Mouse (Mus musculus): ENCODE results near the gene Ankrd23. TPM values are rescaled to one million over a fixed set of nuclear protein-coding genes. Genes with fewer than 3 reads are reported as not detected.
A peak's percentile ranks its signal among the peaks of the same experiment; 100 is the strongest.

Gene Ankrd23
- polyA plus RNA-seq, 1 experiment from 2014 or later = 2.0 TPM

GRCm38 (mm10) chr1:36519626-36520025, 17.1 kb downstream of the Ankrd23 start:
- no peak overlapping the region for H3K9ac ChIP-seq (replicated peaks)
- peaks cover 37% of the 10 kb centered on the region for H3K36me3 ChIP-seq (replicated peaks; ENCODE audit: insufficient read depth, low read length)
- H3K4me1 ChIP-seq (ENCODE audit: insufficient read depth) = peaks cover 5% of the 10 kb centered on the region; the same call in 1 of the 2 replicates
- H3K27ac ChIP-seq (ENCODE audit: low read depth) = no peak overlapping the region
- H3K9me3 ChIP-seq (ENCODE audit: low read length) = no peaks in the 10 kb centered on the region
- no peak overlapping the region for H3K4me2 ChIP-seq (ENCODE audit: low read depth, low read length)
- H3K4me3 ChIP-seq (ENCODE audit: low read depth, low read length) = no peak overlapping the region
- TF ChIP-seq CTCF (IDR thresholded peaks at IDR 0.05; ENCODE audit: low read depth) (no peak), EP300 (IDR thresholded peaks at IDR 0.05; ENCODE audit: low read depth) (no peak)
- 75% methylated on average over 11 of the region's 11 CpGs for WGBS (ENCODE audit: insufficient replicate concordance)
- ATAC-seq (no peak), DNase-seq (no peak)
- H3K27me3 ChIP-seq (ENCODE audit: insufficient read depth, low read length) = no peaks in the 10 kb centered on the region

- Histone ChIP-seq H3K36me3 (replicated peaks; ENCODE audit: insufficient read depth, low read length) (peaks cover 34% of the 10 kb centered on the region), H3K9ac (replicated peaks) (no peak overlapping the region), H3K9me3 (ENCODE audit: low read length) (no peaks in the 10 kb centered on the region), H3K27me3 (ENCODE audit: insufficient read depth, low read length) (no peaks in the 10 kb centered on the region), H3K4me3 (ENCODE audit: low read depth, low read length) (no peak overlapping the region), H3K27ac (ENCODE audit: low read depth) (no peak overlapping the region), H3K4me1 (ENCODE audit: insufficient read depth) (peaks cover 14% of the 10 kb centered on the region), H3K4me2 (ENCODE audit: low read depth, low read length) (no peak overlapping the region)
- ATAC-seq = peak; percentile 50
- no peak for DNase-seq
- 66% methylated on average over 3 of the region's 3 CpGs for WGBS (ENCODE audit: insufficient replicate concordance)
- TF ChIP-seq CTCF (IDR thresholded peaks at IDR 0.05; ENCODE audit: low read depth) = no peak
- no peak for TF ChIP-seq EP300 (IDR thresholded peaks at IDR 0.05; ENCODE audit: low read depth)
Measured at GRCm38 (mm10) chr1:36518259-36518658, 18.4 kb downstream of the Ankrd23 start.

GRCm38 (mm10) chr1:36513718-36514117, 23.0 kb downstream of the Ankrd23 start:
- 54% methylated on average over 2 of the region's 2 CpGs for WGBS (ENCODE audit: insufficient replicate concordance)
- Histone ChIP-seq H3K9ac (replicated peaks) (no peak overlapping the region), H3K4me1 (ENCODE audit: insufficient read depth) (peaks cover 19% of the 10 kb centered on the region), H3K27ac (ENCODE audit: low read depth) (no peak overlapping the region), H3K27me3 (ENCODE audit: insufficient read depth, low read length) (no peaks in the 10 kb centered on the region), H3K9me3 (ENCODE audit: low read length) (no peaks in the 10 kb centered on the region), H3K36me3 (replicated peaks; ENCODE audit: insufficient read depth, low read length) (0 out of 2 replicates have a peak, but pooled peaks cover 4% of the 10 kb centered on the region), H3K4me2 (ENCODE audit: low read depth, low read length) (peak overlapping the region; percentile 96), H3K4me3 (ENCODE audit: low read depth, low read length) (peak overlapping the region; percentile 89; the same call in 1 of the 2 replicates)
- no peak for TF ChIP-seq EP300 (IDR thresholded peaks at IDR 0.05; ENCODE audit: low read depth)
- peak; percentile 65 for TF ChIP-seq CTCF (IDR thresholded peaks at IDR 0.05; ENCODE audit: low read depth)
- DNase-seq (no peak), ATAC-seq (no peak)

- Histone ChIP-seq H3K36me3 (replicated peaks; ENCODE audit: insufficient read depth, low read length) (0 out of 2 replicates have a peak, but pooled peaks cover 4% of the 10 kb centered on the region), H3K9ac (replicated peaks) (peak overlapping the region; percentile 84), H3K4me1 (ENCODE audit: insufficient read depth) (peaks cover 19% of the 10 kb centered on the region), H3K9me3 (ENCODE audit: low read length) (no peaks in the 10 kb centered on the region), H3K27ac (ENCODE audit: low read depth) (no peak overlapping the region), H3K4me3 (ENCODE audit: low read depth, low read length) (peak overlapping the region; percentile 89), H3K4me2 (ENCODE audit: low read depth, low read length) (peak overlapping the region; percentile 96), H3K27me3 (ENCODE audit: insufficient read depth, low read length) (no peaks in the 10 kb centered on the region)
- no peak for TF ChIP-seq EP300 (IDR thresholded peaks at IDR 0.05; ENCODE audit: low read depth)
- TF ChIP-seq CTCF (IDR thresholded peaks at IDR 0.05; ENCODE audit: low read depth) = no peak
- ATAC-seq (no peak), DNase-seq (no peak)
- 20% methylated on average over 1 of the region's 1 CpGs for WGBS (ENCODE audit: insufficient replicate concordance)
Measured at GRCm38 (mm10) chr1:36513310-36513709, 23.4 kb downstream of the Ankrd23 start.

GRCm38 (mm10) chr1:36512966-36513280, 23.8 kb downstream of the Ankrd23 start:
- peaks cover 19% of the 10 kb centered on the region for H3K4me1 ChIP-seq (ENCODE audit: insufficient read depth)
- H3K36me3 ChIP-seq (replicated peaks; ENCODE audit: insufficient read depth, low read length) = 0 out of 2 replicates have a peak, but pooled peaks cover 4% of the 10 kb centered on the region
- H3K27me3 ChIP-seq (ENCODE audit: insufficient read depth, low read length) = no peaks in the 10 kb centered on the region
- H3K9me3 ChIP-seq (ENCODE audit: low read length) = no peaks in the 10 kb centered on the region
- H3K4me3 ChIP-seq (ENCODE audit: low read depth, low read length) = peak overlapping the region; percentile 89
- DNase-seq (no peak), ATAC-seq (no peak)
- H3K27ac ChIP-seq (ENCODE audit: low read depth) = no peak overlapping the region
- H3K9ac ChIP-seq (replicated peaks) = peak overlapping the region; percentile 84
- TF ChIP-seq EP300 (IDR thresholded peaks at IDR 0.05; ENCODE audit: low read depth) (no peak), CTCF (IDR thresholded peaks at IDR 0.05; ENCODE audit: low read depth) (no peak)
- peak overlapping the region; percentile 96 for H3K4me2 ChIP-seq (ENCODE audit: low read depth, low read length)
- 5% methylated on average over 16 of the region's 16 CpGs for WGBS (ENCODE audit: insufficient replicate concordance)

- ATAC-seq = peak; percentile 54
- H3K4me1 ChIP-seq (ENCODE audit: insufficient read depth) = peaks cover 15% of the 10 kb centered on the region
- H3K27me3 ChIP-seq (ENCODE audit: insufficient read depth, low read length) = no peaks in the 10 kb centered on the region
- H3K4me2 ChIP-seq (ENCODE audit: low read depth, low read length) = peak overlapping the region; percentile 96
- 0 out of 2 replicates have a peak, but pooled peaks cover 4% of the 10 kb centered on the region for H3K36me3 ChIP-seq (replicated peaks; ENCODE audit: insufficient read depth, low read length)
- under 1% methylated on average over 77 of the region's 126 CpGs for WGBS (ENCODE audit: insufficient replicate concordance)
- peak overlapping the region; percentile 96 for H3K27ac ChIP-seq (ENCODE audit: low read depth)
- peak overlapping the region; percentile 84 for H3K9ac ChIP-seq (replicated peaks)
- TF ChIP-seq EP300 (IDR thresholded peaks at IDR 0.05; ENCODE audit: low read depth) (no peak), CTCF (IDR thresholded peaks at IDR 0.05; ENCODE audit: low read depth) (no peak)
- no peaks in the 10 kb centered on the region for H3K9me3 ChIP-seq (ENCODE audit: low read length)
- peak; percentile 56 for DNase-seq
- peak overlapping the region; percentile 89 for H3K4me3 ChIP-seq (ENCODE audit: low read depth, low read length)
Measured at GRCm38 (mm10) chr1:36512089-36512965, 24.4 kb downstream of the Ankrd23 start.

Data from liver, postnatal 0 days (tissue).